Mouse (Mus musculus) splenic B cell, adult 2 months (primary cell): ENCODE measurements around the gene Vamp3.
"Not testable (repeated sequence)": the region's sequence is repeated elsewhere in the genome, so short reads cannot be mapped to it uniquely, and the experiment has no call there.

ENCODE experiments used
- DNase-seq: peaks from one replicate; pipeline ENCODE4 v3.0.0-alpha.2; 2011; ENCODE audit warnings: low read depth, low spot score
- H3K27me3 ChIP-seq: 2 replicates; pipeline ENCODE4 v1.6.1; 2012; ENCODE audit warnings: mild to moderate bottlenecking, low read length, moderate library complexity, mixed read lengths; ENCODE audit not compliant: control insufficient read depth, poor library complexity, insufficient read depth, severe bottlenecking
- H3K36me3 ChIP-seq: 2 replicates; pipeline ENCODE4 v1.6.1; 2012; ENCODE audit warnings: mild to moderate bottlenecking, low read length, moderate library complexity, mixed read lengths; ENCODE audit not compliant: control insufficient read depth, poor library complexity, insufficient read depth, severe bottlenecking

Gene Vamp3

DNA sequence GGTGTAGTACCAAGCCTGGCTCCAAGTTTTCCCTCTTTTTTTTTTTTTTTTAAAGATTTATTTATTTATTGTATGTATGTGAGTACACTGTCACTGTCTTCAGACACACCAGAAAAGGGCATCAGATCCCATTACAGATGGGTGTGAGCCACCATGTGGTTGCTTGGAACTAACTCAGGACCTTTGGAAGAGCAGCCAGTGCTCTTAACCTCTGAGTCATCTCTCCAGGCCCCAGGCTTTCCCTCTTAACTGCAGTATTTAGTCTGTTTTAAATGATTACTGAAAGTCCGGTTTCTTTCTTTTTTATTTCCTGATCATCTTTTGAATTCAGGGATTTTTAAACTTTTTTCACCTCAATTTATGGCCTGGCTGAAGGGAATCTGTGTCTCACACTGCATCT, 40.4 kb downstream of the Vamp3 start:
- DNase-seq, H3K27me3 ChIP-seq, H3K36me3 ChIP-seq: not testable (repeated sequence)

DNA sequence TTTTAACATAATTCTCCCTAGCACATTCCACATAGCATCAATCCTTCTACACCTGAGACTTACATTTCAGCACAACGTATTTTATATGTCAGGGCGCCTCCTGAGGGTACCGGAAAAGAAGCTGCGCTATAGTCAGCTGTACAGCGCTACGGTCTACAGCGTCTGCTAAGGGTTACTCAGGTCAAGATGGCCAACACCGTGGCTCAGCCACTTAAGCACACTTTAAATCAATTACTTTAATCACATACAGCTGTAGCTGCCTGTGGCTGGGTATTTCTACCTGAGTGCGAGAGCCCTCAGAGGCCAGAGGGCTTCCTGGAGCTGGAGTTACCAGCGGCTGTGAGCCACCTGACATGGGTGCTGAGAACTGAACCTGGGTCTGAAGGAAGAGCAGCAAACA, 41.8 kb downstream of the Vamp3 start:
- DNase-seq: no peak
- Histone ChIP-seq H3K36me3 (no peaks in the 10 kb centered on the region), H3K27me3 (no peaks in the 10 kb centered on the region)

DNA sequence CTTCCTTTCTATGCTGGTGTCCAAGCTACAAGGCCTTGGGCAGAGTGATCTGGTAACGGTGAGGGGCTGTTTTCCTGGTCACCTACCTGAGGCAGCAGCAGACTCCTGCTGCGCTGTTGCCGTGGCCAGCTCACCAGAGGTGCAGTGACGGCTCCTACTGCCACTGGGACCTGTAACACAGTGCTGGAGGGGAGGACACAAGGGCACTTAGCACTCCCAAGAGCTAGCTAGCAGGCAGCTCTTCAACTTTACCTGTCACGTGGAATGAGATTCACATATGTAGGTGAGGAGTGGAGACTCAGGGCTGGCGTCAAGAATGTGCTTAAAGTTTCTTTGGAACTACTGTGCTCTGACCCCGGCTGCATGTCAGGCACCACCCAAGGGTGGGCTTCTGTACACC, 47.4 kb downstream of the Vamp3 start:
- DNase-seq: no peak
- Histone ChIP-seq H3K36me3 (no peaks in the 10 kb centered on the region), H3K27me3 (no peaks in the 10 kb centered on the region)

DNA sequence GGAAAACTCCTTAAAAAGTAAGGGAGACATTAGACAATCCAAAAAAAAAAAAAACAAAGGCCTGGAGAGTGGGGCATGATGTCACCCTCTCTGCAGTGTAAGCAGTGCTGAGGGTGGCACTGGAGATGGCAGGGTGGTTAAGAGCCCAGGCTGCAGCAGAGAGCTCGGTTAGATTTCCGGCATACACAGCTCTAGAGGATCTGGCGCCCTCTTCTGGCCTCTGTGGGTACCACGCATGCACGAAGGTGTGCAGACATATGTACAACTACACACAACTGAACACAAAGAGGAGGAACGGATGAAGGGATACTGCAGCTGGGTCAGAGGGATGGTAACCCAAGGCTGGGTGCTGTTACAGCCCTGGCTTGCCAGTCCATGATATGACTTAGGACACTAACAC, 50.8 kb downstream of the Vamp3 start:
- Histone ChIP-seq H3K27me3 (no peaks in the 10 kb centered on the region), H3K36me3 (no peaks in the 10 kb centered on the region)
- peak; percentile 41 for DNase-seq

DNA sequence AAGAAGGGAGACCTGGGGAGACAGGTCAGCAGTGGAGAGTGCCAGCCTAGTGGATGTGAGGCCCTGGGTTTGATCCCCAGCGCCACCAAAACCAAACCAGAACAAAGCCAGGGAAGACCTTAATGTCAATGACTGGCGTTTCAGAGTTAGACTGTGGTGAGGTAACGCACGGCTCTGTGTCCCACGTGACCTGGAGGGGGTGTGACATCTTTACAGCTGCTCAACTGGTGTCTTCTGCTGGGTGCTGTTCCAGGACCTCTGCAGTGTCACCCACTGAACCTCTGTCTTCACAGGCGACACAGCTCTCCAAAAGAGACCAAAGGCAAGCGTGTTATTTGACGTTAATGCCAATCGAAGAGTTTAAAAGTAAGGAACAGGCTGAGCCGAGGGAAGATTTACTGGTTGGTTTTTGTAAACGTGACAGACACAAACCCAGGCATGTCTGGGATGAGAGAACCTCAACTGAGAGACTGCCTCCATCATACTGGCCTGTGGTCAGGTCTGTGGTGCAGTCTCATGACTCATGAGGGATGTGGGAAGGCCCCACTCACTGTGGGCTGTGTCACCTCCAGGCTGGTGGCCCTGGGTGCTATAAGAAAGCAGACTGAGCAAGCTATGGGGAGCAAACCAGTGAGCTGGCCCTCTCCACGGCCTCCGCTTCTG, 52.0 kb downstream of the Vamp3 start:
- H3K27me3 ChIP-seq: no peaks in the 10 kb centered on the region
- DNase-seq: no peak
- no peaks in the 10 kb centered on the region for H3K36me3 ChIP-seq

DNA sequence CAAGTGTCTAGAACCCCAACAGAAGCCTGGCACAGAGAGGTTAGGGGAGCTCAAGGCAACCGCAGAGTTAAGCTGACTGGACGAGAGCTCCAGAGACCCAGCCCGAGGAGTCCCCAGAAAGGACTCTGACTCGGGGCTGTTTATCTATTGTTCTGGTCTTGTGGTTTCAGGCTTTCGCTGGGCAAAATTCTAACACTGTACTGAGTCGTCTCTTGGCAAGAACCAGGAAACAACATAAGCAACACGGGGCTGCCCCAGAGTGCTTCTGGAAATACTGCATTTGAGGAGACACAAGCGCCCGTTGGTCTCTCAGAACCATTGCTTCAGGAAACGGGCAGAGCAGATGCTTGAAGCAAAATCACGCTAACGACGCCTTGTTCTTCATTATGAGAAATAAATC, 56.4 kb downstream of the Vamp3 start:
- H3K36me3 ChIP-seq: no peaks in the 10 kb centered on the region
- no peaks in the 10 kb centered on the region for H3K27me3 ChIP-seq
- no peak for DNase-seq

DNA sequence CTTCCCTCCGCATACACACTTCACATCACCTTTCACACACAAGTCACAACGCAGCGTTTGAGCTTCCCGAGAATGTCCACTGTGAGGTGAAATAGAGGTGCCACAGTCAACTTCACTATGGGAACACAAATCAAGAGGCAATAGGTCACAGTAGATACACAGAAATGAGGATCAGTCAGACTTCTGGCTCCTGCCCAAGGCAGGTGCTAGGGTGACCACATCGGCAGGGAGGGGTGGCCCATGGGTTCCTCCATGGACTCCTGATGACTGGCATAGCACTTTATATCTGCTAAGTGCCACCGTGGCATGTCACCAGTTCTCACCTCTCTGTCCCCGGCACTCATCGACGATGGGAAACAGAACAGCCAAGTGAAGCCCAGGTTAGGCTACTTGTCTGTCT, 59.1 kb downstream of the Vamp3 start:
- Histone ChIP-seq H3K36me3 (no peaks in the 10 kb centered on the region), H3K27me3 (no peaks in the 10 kb centered on the region)
- DNase-seq: no peak
